Mouse (Mus musculus): ENCODE data around the gene Zfp687. TPM values are rescaled to one million over a fixed set of nuclear protein-coding genes. Genes with fewer than 3 reads are reported as not detected.

Gene Zfp687
- polyA plus RNA-seq, 1 experiment: 18.4 TPM

DNA sequence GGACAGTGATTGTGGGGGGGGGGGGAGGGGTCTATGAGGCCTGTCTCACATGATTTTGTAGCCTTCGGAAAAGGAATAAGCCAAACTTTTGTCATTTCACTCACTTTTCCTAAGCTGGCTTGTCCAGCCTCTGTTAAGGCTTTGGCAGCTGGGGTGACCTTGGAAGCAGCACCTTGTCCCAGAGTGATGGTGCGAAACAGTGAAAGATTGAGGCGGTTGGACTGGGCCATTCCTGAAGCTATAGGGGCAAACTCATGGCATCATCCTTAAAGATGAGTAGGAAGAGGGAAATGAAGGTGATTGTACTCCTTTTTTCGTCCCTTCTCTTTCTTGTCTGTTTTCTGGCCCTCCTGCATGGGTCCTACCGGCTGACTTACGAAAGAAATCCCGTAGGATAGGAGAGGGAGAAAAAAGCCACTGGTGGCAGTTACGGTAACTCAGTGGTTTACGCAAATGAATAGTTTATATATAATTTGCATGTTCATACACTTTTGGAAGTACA is 41.2 kb downstream of the Zfp687 start:
- H3K27ac ChIP-seq (ENCODE audit: insufficient read depth, low read length): no peak overlapping the region
- no peaks in the 10 kb centered on the region; the same call in 1 of the 2 replicates for H3K4me1 ChIP-seq (ENCODE audit: control insufficient read depth, insufficient read depth, low read length)
- H3K4me3 ChIP-seq (ENCODE audit: insufficient read depth, low read length): peak overlapping the region; percentile 59
- TF ChIP-seq POLR2A (IDR thresholded peaks at IDR 0.05; ENCODE audit: low read depth, low read length): no peak
- no peak for TF ChIP-seq CTCF (IDR thresholded peaks at IDR 0.05; ENCODE audit: borderline replicate concordance, insufficient read depth, low read length)

DNA sequence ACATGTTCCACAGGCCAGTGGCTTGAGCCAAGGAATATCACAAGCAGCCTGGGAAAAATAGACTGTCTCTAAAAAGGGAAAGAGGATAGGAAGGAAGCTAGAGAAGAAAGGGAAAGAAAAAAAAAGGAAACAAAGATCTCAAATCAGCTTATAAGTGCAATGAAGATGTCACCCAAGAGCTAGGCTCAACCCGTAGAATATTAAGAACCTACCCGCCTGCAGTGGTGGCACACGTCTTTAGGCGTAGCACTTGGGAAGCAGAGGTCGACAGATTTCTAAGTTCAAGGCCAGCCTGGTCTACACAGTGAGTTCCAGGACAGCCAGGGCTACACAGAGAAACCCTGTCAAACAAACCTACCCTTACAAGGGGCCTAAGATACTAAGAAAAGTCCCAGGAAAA is 41.6 kb downstream of the Zfp687 start:
- Histone ChIP-seq H3K4me3 (ENCODE audit: insufficient read depth, low read length) (no peak overlapping the region), H3K4me1 (ENCODE audit: control insufficient read depth, insufficient read depth, low read length) (no peaks in the 10 kb centered on the region; the same call in 1 of the 2 replicates), H3K27ac (ENCODE audit: insufficient read depth, low read length) (no peak overlapping the region)
- TF ChIP-seq CTCF (IDR thresholded peaks at IDR 0.05; ENCODE audit: borderline replicate concordance, insufficient read depth, low read length) (no peak), POLR2A (IDR thresholded peaks at IDR 0.05; ENCODE audit: low read depth, low read length) (no peak)

DNA sequence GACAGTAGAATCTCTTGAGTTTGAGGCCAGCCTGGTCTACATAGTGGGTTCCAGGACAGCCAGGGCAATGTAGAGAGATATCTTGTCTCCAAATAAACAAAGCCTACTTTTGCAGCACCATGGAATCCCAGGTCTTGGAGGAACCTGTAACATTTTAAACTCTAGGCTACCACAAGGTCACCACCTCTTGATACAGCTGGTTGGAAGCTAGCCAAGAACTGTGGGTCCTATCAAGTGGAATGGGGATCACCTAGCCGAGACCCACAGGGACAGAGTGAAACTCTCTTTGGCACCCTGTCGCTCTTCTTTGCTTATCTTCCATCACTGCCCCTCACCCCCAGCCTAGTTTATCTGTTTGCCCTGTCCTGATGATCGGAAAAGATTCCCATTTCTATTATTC is 42.7 kb downstream of the Zfp687 start:
- Histone ChIP-seq H3K4me1 (ENCODE audit: control insufficient read depth, insufficient read depth, low read length) (no peaks in the 10 kb centered on the region; the same call in 1 of the 2 replicates), H3K27ac (ENCODE audit: insufficient read depth, low read length) (no peak overlapping the region), H3K4me3 (ENCODE audit: insufficient read depth, low read length) (no peak overlapping the region)
- TF ChIP-seq CTCF (IDR thresholded peaks at IDR 0.05; ENCODE audit: borderline replicate concordance, insufficient read depth, low read length) (no peak), POLR2A (IDR thresholded peaks at IDR 0.05; ENCODE audit: low read depth, low read length) (no peak)

DNA sequence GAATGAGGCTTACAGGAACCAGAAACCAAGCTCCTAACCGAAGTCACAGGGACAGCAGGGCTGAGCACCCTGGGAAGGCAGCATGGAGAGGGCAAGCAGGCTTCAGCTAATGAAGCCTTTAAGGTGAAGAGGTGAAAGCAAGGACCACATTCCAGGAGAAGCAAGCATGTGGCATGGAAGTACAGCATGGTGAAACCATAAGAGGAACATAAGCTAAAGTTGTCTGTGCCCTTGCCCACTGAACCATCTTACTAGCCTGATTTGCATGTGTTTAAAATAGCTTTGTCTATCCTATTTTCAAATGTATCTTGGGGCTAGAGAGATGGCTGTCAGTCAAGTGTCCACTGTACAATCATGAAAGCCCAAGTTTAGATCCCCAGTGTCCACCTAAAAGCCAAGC is 49.4 kb downstream of the Zfp687 start:
- Histone ChIP-seq H3K27ac (ENCODE audit: insufficient read depth, low read length) (no peak overlapping the region), H3K4me1 (ENCODE audit: control insufficient read depth, insufficient read depth, low read length) (no peaks in the 10 kb centered on the region), H3K4me3 (ENCODE audit: insufficient read depth, low read length) (no peak overlapping the region)
- no peak for TF ChIP-seq POLR2A (IDR thresholded peaks at IDR 0.05; ENCODE audit: low read depth, low read length)
- no peak for TF ChIP-seq CTCF (IDR thresholded peaks at IDR 0.05; ENCODE audit: borderline replicate concordance, insufficient read depth, low read length)

DNA sequence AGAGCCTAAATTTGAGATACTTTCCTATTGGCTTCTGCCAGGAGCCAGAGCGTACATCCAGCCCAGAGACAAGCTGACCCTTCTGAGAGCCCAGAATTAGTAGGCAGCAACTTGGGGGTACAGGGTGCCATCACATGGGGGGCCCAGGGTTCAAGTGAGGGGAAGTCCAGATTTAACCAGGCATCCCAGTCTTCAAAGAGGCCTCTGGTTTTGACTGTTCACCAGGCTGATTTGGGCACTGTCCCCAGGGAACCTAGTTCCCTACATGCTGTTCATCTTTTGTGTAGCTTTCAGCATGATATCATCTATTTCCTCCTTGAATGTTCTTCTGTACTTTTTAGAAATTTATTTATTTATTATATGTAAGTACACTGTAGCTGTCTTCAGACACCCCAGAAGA is 50.3 kb downstream of the Zfp687 start:
- TF ChIP-seq POLR2A (IDR thresholded peaks at IDR 0.05; ENCODE audit: low read depth, low read length) (no peak), CTCF (IDR thresholded peaks at IDR 0.05; ENCODE audit: borderline replicate concordance, insufficient read depth, low read length) (no peak)
- Histone ChIP-seq H3K27ac (ENCODE audit: insufficient read depth, low read length) (no peak overlapping the region), H3K4me3 (ENCODE audit: insufficient read depth, low read length) (no peak overlapping the region), H3K4me1 (ENCODE audit: control insufficient read depth, insufficient read depth, low read length) (no peaks in the 10 kb centered on the region)

DNA sequence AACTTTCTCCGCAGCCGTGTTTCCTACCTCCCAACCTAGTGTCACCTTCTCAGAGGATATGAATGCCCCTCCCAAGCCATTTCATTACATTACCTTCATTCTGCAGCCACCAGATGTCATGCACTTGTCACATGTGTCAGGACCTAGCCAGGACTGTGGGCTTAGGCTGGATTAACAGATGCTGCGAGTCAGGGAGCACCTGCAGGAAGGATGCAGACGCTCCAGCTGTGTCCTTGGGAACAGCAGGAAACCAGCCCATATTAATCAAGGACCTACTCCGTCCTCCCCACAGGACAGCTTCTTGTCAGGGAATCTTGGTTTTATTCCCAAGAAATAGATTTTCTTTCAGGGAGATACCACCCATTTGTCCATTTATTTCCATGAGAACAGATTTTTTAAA is 54.9 kb downstream of the Zfp687 start:
- Histone ChIP-seq H3K4me1 (ENCODE audit: control insufficient read depth, insufficient read depth, low read length) (no peaks in the 10 kb centered on the region), H3K4me3 (ENCODE audit: insufficient read depth, low read length) (no peak overlapping the region), H3K27ac (ENCODE audit: insufficient read depth, low read length) (no peak overlapping the region)
- peak; percentile 23; the same call in 1 of the 2 replicates for TF ChIP-seq POLR2A (IDR thresholded peaks at IDR 0.05; ENCODE audit: low read depth, low read length)
- TF ChIP-seq CTCF (IDR thresholded peaks at IDR 0.05; ENCODE audit: borderline replicate concordance, insufficient read depth, low read length): no peak

GRCm38 (mm10) chr3:94959871-94960270 is 55.4 kb downstream of the Zfp687 start:
- H3K4me1 ChIP-seq (ENCODE audit: control insufficient read depth, insufficient read depth, low read length): peaks cover 3% of the 10 kb centered on the region; the same call in 1 of the 2 replicates
- no peak overlapping the region for H3K27ac ChIP-seq (ENCODE audit: insufficient read depth, low read length)
- TF ChIP-seq CTCF (IDR thresholded peaks at IDR 0.05; ENCODE audit: borderline replicate concordance, insufficient read depth, low read length): no peak
- TF ChIP-seq POLR2A (IDR thresholded peaks at IDR 0.05; ENCODE audit: low read depth, low read length): no peak; the same call in 1 of the 2 replicates
- H3K4me3 ChIP-seq (ENCODE audit: insufficient read depth, low read length): no peak overlapping the region

DNA sequence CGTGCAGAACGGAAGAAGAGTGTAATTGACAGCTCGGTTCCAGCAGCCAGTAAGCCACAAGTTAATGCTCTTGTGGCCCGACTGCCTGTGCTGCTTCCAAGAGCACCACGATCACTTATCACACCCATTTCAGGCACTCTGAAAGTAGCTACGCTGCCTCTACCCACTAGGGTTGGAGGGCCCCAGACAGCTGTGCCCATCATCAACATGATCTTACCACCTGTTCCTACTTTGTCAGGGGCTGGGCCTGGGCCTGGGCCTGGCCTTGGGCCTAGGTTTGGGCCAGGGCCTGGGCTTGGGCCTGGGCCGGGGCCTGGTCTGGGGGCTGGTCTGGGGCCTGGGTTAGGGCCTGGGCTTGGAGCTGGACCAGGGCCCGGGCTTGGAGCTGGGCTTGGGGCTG is 57.0 kb downstream of the Zfp687 start:
- no peak overlapping the region for H3K27ac ChIP-seq (ENCODE audit: insufficient read depth, low read length)
- TF ChIP-seq POLR2A (IDR thresholded peaks at IDR 0.05; ENCODE audit: low read depth, low read length) (no peak), CTCF (IDR thresholded peaks at IDR 0.05; ENCODE audit: borderline replicate concordance, insufficient read depth, low read length) (no peak)
- no peak overlapping the region for H3K4me3 ChIP-seq (ENCODE audit: insufficient read depth, low read length)
- peaks cover 4% of the 10 kb centered on the region; the same call in 1 of the 2 replicates for H3K4me1 ChIP-seq (ENCODE audit: control insufficient read depth, insufficient read depth, low read length)

Other genes with a start within 250 kb of the Zfp687 start
- gene Cgn, start 229.0 kb downstream of the Zfp687 start, polyA plus RNA-seq (2011; ENCODE audit: insufficient read length, low read depth, missing spikeins): 0.17 TPM in 1 of 2 replicates, not detected in the other
- 34.7 and 41.6 TPM in 2 replicates for gene Pogz, start 177.9 kb downstream of the Zfp687 start, polyA plus RNA-seq (2011; ENCODE audit: insufficient read length, low read depth, missing spikeins)
- gene Psmb4, start 128.5 kb downstream of the Zfp687 start, polyA plus RNA-seq (2011; ENCODE audit: insufficient read length, low read depth, missing spikeins): 236 and 256 TPM in 2 replicates
- gene Selenbp1, start 82.4 kb downstream of the Zfp687 start, polyA plus RNA-seq (2011; ENCODE audit: insufficient read length, low read depth, missing spikeins): 1.6 and 4.5 TPM in 2 replicates
- gene Rfx5, start 61.4 kb downstream of the Zfp687 start, polyA plus RNA-seq (2011; ENCODE audit: insufficient read length, low read depth, missing spikeins): 22.6 and 24.2 TPM in 2 replicates
- 32.1 and 35.9 TPM in 2 replicates for gene Pi4kb, start 40.7 kb downstream of the Zfp687 start, polyA plus RNA-seq (2011; ENCODE audit: insufficient read length, low read depth, missing spikeins)
- 234 and 248 TPM in 2 replicates for gene Psmd4, start 27.2 kb upstream of the Zfp687 start, polyA plus RNA-seq (2011; ENCODE audit: insufficient read length, low read depth, missing spikeins)
- 73.5 and 78.1 TPM in 2 replicates for gene Pip5k1a, start 91.5 kb upstream of the Zfp687 start, polyA plus RNA-seq (2011; ENCODE audit: insufficient read length, low read depth, missing spikeins)
- 37.2 and 40.4 TPM in 2 replicates for gene Vps72, start 95.6 kb upstream of the Zfp687 start, polyA plus RNA-seq (2011; ENCODE audit: insufficient read length, low read depth, missing spikeins)
- not detected in 2 replicates for gene Tmod4, start 109.0 kb upstream of the Zfp687 start, polyA plus RNA-seq (2011; ENCODE audit: insufficient read length, low read depth, missing spikeins)
- 43.5 and 51.5 TPM in 2 replicates for gene Scnm1, start 118.6 kb upstream of the Zfp687 start, polyA plus RNA-seq (2011; ENCODE audit: insufficient read length, low read depth, missing spikeins)
- 5.4 and 5.6 TPM in 2 replicates for gene Lysmd1, start 118.6 kb upstream of the Zfp687 start, polyA plus RNA-seq (2011; ENCODE audit: insufficient read length, low read depth, missing spikeins)
- 0.47 TPM in 1 of 2 replicates, not detected in the other for gene Tnfaip8l2, start 126.9 kb upstream of the Zfp687 start, polyA plus RNA-seq (2011; ENCODE audit: insufficient read length, low read depth, missing spikeins)
- gene Sema6c, start 145.0 kb upstream of the Zfp687 start, polyA plus RNA-seq (2011; ENCODE audit: insufficient read length, low read depth, missing spikeins): 5.9 and 8.6 TPM in 2 replicates
- gene Gabpb2, start 202.5 kb upstream of the Zfp687 start, polyA plus RNA-seq (2011; ENCODE audit: insufficient read length, low read depth, missing spikeins): 16.1 and 22.7 TPM in 2 replicates
- gene Cdc42se1, start 213.3 kb upstream of the Zfp687 start, polyA plus RNA-seq (2011; ENCODE audit: insufficient read length, low read depth, missing spikeins): 65.4 and 67.4 TPM in 2 replicates
- gene Mllt11, start 216.7 kb upstream of the Zfp687 start, polyA plus RNA-seq (2011; ENCODE audit: insufficient read length, low read depth, missing spikeins): 33.0 and 44.0 TPM in 2 replicates
- not detected in 2 replicates for gene Gm128, start 226.2 kb upstream of the Zfp687 start, polyA plus RNA-seq (2011; ENCODE audit: insufficient read length, low read depth, missing spikeins)
- not detected in 2 replicates for gene Bnipl, start 235.7 kb upstream of the Zfp687 start, polyA plus RNA-seq (2011; ENCODE audit: insufficient read length, low read depth, missing spikeins)

Measured in embryonic fibroblast, embryonic 13.5 days (primary cell).